Mouse (Mus musculus): ENCODE measurements around the gene Zfp182. TPM values are rescaled to one million over a fixed set of nuclear protein-coding genes. Genes with fewer than 3 reads are reported as not detected.

Gene Zfp182
- 9.3 and 10.8 TPM in 2 replicates for polyA plus RNA-seq (2012; rRNA removed)

DNA sequence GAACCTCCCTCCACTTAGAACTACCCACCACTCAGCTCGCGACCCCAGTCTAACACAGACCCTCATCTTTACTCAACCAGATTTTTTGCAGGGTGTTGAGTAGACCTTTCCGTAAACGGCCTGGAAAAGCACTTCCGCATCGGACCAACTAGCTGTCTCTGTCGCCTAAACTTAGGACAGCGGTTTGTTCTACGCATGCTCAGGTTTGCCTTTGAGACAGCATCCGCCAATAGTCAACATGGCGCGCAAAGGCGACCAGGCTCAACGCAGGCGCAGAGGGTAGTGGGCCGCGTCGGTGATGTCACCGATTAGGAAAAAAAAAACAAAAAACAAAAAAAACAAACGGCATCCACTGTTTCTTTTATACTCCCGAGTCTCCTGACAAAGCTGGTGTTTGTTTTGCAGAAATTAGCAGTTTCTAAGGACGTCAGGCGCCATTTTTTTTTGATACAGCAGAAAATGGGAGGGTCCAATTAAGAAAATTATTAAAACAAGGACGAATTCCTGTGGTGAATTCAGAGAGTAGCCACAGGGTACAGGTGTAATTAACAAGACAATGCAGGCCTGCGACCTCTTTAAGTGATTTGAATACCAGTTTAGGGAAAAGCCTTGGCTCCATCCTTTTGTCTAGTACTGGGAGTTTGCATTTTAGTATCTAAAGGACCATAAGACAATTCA, at the start of gene Zfp182:
Gene Zfp182 (minus strand): TSS at position 451 of the 678 bp plus-strand sequence.

DNA sequence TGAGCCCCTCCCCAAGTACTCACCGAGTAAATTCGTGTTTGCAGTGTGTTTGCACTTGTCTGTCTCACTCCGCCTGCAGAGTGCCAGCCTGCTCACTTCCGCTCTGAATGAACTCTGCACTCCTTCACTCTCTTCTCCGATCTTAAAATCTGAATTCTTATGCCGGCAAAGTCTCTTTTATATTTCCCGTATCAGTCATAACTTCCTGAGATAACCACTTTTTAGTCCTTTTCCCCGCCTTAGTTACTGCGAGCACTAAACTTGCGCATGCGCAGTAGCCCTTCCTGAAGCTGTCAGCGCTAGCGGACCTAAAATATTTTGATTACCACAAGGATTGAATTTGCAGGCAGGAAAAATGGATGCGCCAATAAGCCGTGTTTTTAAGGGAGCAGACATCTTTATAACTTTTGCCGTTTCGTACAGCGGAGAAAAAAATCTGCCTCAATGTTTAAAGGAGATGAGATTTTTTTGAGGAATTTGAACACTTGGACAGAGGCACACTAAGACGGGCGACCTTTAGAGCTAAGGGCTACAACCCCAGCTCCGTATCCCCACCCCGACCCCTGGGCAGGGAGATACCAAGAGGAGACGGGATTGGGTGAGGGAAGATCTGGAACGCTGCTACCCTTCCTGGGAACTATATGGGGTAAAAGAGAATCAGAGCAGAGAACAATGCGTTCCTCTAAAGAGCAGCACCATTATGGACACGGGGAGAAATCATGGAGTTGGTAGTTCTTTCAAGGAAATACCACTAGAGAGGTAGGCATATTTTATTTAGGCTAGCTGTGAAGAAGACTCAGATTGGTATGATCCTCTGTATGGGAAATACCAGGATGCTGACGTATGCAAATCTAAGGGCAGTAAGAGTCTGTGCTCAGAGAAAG, 27.1 kb upstream of the Zfp182 start, which contains the start of gene Zfp300:
Gene Zfp300 (minus strand): TSS at position 545 of the 884 bp plus-strand sequence.

GRCm38 (mm10) chrX:21068106-21068505, 6.0 kb upstream of the Zfp182 start, which contains the start of gene Spaca5:
Gene Spaca5, plus strand, starts transcription at chrX:21068406.

Other genes starting within 250 kb of the Zfp182 start
- gene Timp1, start 192.2 kb downstream of the Zfp182 start, polyA plus RNA-seq (2012; rRNA removed) = 7.0 and 10.7 TPM in 2 replicates
- gene Syn1, start 141.3 kb downstream of the Zfp182 start, polyA plus RNA-seq (2012; rRNA removed) = 54.8 and 59.8 TPM in 2 replicates
- 23.3 and 24.3 TPM in 2 replicates for gene Cfp, start 130.8 kb downstream of the Zfp182 start, polyA plus RNA-seq (2012; rRNA removed)
- gene Elk1, start 111.7 kb downstream of the Zfp182 start, polyA plus RNA-seq (2012; rRNA removed) = 32.2 and 35.8 TPM in 2 replicates
- gene Uxt, start 100.3 kb downstream of the Zfp182 start, polyA plus RNA-seq (2012; rRNA removed) = 14.9 and 15.6 TPM in 2 replicates
- gene Spaca5, start 6.1 kb upstream of the Zfp182 start, polyA plus RNA-seq (2012; rRNA removed) = not detected in 2 replicates
- 2.0 and 2.1 TPM in 2 replicates for gene Zfp300, start 27.2 kb upstream of the Zfp182 start, polyA plus RNA-seq (2012; rRNA removed)
- not detected in 2 replicates for gene Ssxa1, start 53.5 kb upstream of the Zfp182 start, polyA plus RNA-seq (2012; rRNA removed)
- gene Gm21876, start 113.3 kb upstream of the Zfp182 start, polyA plus RNA-seq (2012; rRNA removed) = not detected in 2 replicates